Mouse (Mus musculus) CH12.LX (cell line): ENCODE data around the gene Akp3.

Experiments used
- CHD2 ChIP-seq: IDR thresholded peaks from 2 replicates; pipeline ENCODE4 v1.6.1; 2011; ENCODE audit warnings: low read length, improper control_type of control experiment
- CTCF ChIP-seq, 2 experiments: IDR thresholded peaks in 1 of 2; conservative IDR thresholded peaks in 1 of 2; 2 replicates each; pipeline ENCODE4 v1.5.1; 2011 to 2012; ENCODE audit warnings: low read depth in 2 of 2, low read length in 2 of 2, improper control_type of control experiment in 1 of 2, inconsistent platforms in 1 of 2, mild to moderate bottlenecking in 1 of 2, moderate library complexity in 1 of 2
- HCFC1 ChIP-seq: IDR thresholded peaks from 2 replicates; pipeline ENCODE4 v1.6.1; 2012; ENCODE audit warnings: low read depth, mild to moderate bottlenecking, inconsistent platforms, low read length, improper control_type of control experiment
- IRF4 ChIP-seq: IDR thresholded peaks from 2 replicates; pipeline ENCODE4 v1.6.1; 2014; ENCODE audit warnings: low read depth, mild to moderate bottlenecking, inconsistent platforms, low read length, improper control_type of control experiment
- KAT2A ChIP-seq: IDR thresholded peaks from 2 replicates; pipeline ENCODE4 v1.6.1; 2012; ENCODE audit warnings: low read length, improper control_type of control experiment, inconsistent platforms; ENCODE audit not compliant: insufficient replicate concordance
- PAX5 ChIP-seq: IDR thresholded peaks from 2 replicates; pipeline ENCODE4 v1.6.1; 2012; ENCODE audit warnings: low read length, inconsistent platforms, mixed read lengths
- POLR2A ChIP-seq: IDR thresholded peaks from 2 replicates; pipeline ENCODE4 v1.6.1; 2011; ENCODE audit warnings: low read depth, mild to moderate bottlenecking, improper control_type of control experiment, low read length
- TCF12 ChIP-seq: IDR thresholded peaks from 2 replicates; pipeline ENCODE4 v1.6.1; 2014; ENCODE audit warnings: low read depth, mild to moderate bottlenecking, inconsistent platforms, low read length, improper control_type of control experiment
- USF1 ChIP-seq: IDR thresholded peaks from 2 replicates; pipeline ENCODE4 v1.6.1; 2014; ENCODE audit warnings: low read depth, mild to moderate bottlenecking, inconsistent platforms, low read length, improper control_type of control experiment
- ZKSCAN1 ChIP-seq: IDR thresholded peaks from 2 replicates; pipeline ENCODE4 v1.6.1; 2012; ENCODE audit warnings: low read depth, inconsistent platforms, low read length, improper control_type of control experiment, borderline replicate concordance

DNA sequence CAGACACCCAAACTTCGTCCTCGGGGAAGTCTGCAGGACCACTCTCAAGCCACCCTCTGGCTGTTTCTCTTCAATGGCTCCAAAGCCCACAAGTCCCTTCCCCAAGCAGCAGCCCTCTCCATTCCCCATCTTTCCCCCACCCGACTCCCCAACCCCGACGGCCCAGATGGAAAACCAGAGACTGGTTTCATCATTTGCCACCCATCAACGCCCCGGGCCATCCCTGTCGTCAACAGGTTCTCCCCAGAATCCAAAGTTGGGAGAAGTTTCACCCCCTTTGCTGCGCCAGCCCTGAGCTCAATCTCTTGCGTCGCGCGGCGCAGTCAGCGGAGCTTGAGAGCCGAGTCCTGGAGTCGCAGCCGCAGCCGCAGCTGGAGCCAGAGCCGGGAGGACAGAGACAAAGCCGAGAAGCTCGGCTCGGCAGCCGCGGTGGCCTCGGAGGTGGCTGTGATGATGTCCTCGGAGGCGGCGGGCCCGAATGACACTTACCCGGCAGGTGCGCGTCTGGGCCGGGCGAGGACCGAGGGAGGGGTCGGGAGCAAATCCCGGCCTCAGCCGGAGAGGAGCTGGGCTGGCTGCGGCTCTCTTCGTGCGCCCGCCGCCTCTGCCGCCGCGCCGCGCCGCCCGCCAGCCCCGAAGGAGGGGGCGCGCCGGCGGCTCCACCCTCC is 30.9 kb downstream of the Akp3 start:
- no peak for TF ChIP-seq PAX5
- TF ChIP-seq USF1: no peak
- TF ChIP-seq CTCF (conservative IDR thresholded peaks at IDR 0.05 in 1 of 2, IDR thresholded peaks at IDR 0.05 in 1 of 2; ENCODE audit: low read depth in 2 of 2, low read length in 2 of 2): no peak
- TF ChIP-seq POLR2A: no peak
- TF ChIP-seq IRF4: no peak
- TF ChIP-seq KAT2A: no peak
- TF ChIP-seq ZKSCAN1: no peak
- no peak for TF ChIP-seq TCF12
- no peak for TF ChIP-seq CHD2
- TF ChIP-seq HCFC1: no peak
